Mouse (Mus musculus) naive thymus-derived CD4-positive, alpha-beta T cell, adult 2 months (primary cell): Measurements from ENCODE around the gene Tut7.
A peak's percentile ranks its signal among the peaks of the same experiment; 100 is the strongest.

Experiments used
- DNase-seq: peaks from one replicate; pipeline ENCODE4 v3.0.0-alpha.2; 2011; ENCODE audit warnings: low read depth

The Tut7 gene

DNA sequence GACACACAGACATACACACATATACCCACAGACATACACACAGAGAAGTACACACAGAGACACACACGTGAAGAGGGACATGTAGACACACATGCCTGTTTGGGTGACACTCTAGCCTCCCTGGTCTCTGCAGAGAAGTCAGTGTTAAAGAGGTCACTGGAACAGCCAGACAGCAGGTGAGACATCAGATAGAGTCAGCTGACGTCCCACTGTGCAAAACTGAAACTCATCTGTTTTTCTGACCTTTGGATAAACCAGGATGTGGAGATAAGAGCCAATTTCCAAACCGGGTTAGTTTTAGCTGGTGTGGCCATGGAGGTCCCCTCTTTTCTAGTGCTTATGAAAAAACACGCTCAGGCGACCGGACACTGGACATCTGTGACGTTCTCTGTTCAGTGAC is 9.5 kb upstream of the Tut7 start:
- no peak for DNase-seq

GRCm38 (mm10) chr13:59825966-59826365 is 3.0 kb upstream of the Tut7 start:
- DNase-seq = no peak

- DNase-seq = no peak
These were observed 2.1 kb downstream of the Tut7 start for GRCm38 (mm10) chr13:59820836-59821235.

GRCm38 (mm10) chr13:59820114-59820513 is 2.8 kb downstream of the Tut7 start:
- DNase-seq = no peak

- DNase-seq = no peak
These were observed 5.6 kb downstream of the Tut7 start for GRCm38 (mm10) chr13:59817352-59817751.

DNA sequence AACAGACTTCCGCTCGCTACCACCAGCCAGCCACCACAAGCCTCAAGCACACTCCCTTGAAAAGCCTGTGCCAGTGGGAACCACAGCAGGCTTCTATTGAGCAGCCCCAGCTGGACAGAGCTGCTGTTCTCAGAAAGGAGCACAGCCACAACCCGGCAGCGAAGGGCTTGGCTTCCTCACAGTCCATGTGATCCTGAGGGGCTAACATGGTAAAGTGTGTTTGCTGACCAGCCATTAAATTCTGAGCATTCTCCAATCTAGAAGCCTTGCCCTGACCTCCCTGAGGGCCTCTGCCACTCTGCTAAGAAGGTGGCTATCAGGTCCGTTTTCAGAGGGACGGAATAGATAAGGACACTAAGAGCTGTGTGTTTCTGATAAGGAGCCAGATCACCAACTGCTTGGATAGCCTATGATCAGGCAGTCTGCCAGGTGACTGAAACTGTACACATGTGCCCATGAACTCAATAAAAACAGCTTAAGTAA is 8.8 kb downstream of the Tut7 start:
- no peak for DNase-seq

GRCm38 (mm10) chr13:59811581-59811980 is 11.4 kb downstream of the Tut7 start:
- DNase-seq = no peak

- no peak for DNase-seq
These were observed 21.9 kb downstream of the Tut7 start for GRCm38 (mm10) chr13:59801000-59801399.

DNA sequence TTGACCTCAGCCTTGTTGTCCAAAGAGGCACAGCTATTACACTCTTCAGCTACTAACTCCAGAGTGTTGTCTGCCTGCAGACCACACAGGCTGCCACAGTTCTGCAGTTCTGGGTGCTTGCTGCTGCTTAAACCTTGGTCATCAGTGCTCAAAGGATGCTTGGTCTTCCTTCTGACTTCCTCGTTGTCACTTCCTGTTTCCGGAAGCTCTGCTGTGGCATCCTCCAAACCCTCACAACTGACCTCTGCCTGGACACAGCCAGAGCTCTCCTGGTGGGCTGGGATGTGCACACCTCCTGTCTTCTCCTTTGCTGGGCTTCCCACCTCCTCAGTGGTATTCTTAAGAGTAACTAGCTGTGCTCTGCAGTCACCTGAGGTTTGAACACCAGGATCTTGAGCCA is 22.9 kb downstream of the Tut7 start:
- DNase-seq = no peak

DNA sequence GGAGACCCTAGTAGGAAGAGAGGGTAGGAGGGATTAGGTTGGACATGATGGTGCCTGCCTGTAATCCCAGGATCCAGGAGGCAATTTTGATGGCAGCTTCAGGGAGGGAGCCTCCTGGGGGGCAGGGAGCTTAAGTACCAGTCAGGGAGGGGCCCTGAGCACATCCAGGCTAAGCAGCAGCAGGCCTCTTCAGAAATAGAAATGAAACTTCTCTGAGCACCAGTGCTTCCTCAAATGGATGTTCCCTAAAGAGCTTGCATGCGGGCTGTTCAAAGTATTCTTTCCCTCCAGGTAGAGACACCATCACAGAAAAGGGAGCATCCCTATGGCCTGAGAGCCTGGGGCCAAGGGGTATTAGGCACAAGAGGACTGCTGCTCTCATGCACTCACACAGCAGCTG is 24.6 kb downstream of the Tut7 start:
- no peak for DNase-seq

DNA sequence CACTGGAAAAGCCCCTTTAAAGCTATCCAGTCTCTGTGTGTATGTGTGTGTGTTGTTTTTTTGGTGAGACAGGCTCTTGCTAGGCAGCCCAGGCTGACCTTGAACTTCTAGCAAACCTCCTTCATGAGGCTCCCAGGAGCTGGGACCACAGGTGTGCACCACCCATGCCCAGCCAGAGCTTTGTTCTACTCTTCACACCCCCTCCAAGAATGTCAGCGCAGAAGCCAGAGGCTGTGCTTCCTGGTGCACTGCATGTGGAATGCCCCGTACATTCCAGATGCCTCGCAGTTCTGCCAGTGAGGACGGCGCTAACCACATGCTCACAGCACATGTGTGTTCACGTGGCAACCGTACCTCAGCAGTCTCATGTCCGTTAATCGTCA is 26.5 kb downstream of the Tut7 start:
- no peak for DNase-seq

DNA sequence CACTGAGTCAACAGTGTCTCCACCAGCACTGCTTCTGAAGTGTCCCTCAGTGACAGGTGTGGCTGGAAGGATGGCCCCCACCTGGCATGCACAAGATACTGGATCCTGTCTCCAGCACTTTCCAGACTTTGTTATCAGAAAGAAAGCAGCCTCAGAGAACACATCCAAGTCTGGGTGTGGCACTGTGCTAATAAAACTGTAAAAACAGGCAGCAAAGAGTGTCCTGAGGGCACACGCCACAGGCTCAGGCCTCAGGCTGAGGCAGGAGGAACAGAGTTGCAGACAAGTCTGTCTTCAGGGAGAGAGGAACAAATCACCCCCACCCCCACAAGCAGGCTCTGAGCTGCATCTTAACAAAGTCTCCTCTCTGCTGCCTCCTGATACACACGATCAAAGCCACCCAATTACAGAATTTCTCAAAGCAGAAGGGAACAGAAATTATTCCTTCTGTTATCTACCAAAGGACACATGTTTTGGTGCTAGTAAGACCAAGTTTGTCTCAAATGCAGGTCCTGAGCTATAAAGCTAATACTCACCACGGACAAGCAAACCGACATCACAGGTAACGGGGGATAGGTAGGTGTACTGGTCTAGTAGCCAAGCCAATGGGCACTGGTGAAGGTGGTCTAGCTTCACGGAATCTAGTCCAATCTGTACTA is 27.0 kb downstream of the Tut7 start:
- DNase-seq = no peak

GRCm38 (mm10) chr13:59794786-59795185 is 28.2 kb downstream of the Tut7 start:
- DNase-seq = no peak

GRCm38 (mm10) chr13:59782145-59782544 is 40.8 kb downstream of the Tut7 start, which contains the start of gene Gm49354:
Gene Gm49354 (minus strand): TSS chr13:59782245.
- no peak for DNase-seq

GRCm38 (mm10) chr13:59779744-59780264 is 43.1 kb downstream of the Tut7 start:
- DNase-seq = peak; percentile 37

- peak; percentile 58 for DNase-seq
These were observed 43.7 kb downstream of the Tut7 start for GRCm38 (mm10) chr13:59779213-59779612.

DNA sequence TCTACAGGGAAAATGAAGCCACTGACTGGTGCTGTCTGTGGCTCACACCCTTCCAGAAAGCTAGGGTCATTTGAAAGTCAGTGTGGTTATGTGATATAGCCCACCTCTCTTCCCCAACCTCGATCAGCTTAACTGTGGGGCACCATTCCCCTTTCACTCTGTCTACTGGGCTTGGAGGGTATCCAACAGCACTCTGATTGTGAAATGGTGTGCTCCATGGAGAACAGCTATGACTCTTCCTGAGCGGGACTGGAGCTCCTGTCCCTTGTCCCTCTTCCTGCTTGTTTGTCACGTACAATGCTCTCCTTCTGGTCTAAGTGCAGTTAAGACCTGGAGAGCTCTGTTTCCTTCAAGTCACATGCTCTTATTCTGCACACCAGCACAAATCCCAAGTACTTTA is 47.8 kb downstream of the Tut7 start:
- DNase-seq = no peak

DNA sequence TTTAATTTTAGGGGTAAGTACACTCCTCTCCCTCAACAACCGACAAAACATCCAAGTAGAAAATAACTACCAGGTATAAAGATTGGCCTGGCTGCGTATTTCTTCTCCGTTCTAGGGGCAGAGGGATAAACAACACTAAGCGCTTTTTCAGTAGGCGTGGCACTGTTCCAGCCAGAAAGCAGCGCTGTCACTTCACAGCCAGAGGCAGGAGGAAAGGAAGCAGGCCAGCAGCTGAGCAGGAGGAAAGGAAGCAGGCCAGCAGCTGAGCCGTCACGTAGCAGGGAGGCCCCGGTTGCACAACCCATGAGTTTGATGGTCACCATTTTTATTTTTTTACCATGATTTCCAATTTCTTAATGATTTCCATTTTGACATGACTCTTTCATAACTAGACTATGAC is 51.7 kb downstream of the Tut7 start:
- DNase-seq = peak; percentile 57

GRCm38 (mm10) chr13:59770847-59771246 is 52.1 kb downstream of the Tut7 start:
- DNase-seq = peak; percentile 59

- DNase-seq = no peak
These were observed 52.8 kb downstream of the Tut7 start for GRCm38 (mm10) chr13:59770164-59770562.

DNA sequence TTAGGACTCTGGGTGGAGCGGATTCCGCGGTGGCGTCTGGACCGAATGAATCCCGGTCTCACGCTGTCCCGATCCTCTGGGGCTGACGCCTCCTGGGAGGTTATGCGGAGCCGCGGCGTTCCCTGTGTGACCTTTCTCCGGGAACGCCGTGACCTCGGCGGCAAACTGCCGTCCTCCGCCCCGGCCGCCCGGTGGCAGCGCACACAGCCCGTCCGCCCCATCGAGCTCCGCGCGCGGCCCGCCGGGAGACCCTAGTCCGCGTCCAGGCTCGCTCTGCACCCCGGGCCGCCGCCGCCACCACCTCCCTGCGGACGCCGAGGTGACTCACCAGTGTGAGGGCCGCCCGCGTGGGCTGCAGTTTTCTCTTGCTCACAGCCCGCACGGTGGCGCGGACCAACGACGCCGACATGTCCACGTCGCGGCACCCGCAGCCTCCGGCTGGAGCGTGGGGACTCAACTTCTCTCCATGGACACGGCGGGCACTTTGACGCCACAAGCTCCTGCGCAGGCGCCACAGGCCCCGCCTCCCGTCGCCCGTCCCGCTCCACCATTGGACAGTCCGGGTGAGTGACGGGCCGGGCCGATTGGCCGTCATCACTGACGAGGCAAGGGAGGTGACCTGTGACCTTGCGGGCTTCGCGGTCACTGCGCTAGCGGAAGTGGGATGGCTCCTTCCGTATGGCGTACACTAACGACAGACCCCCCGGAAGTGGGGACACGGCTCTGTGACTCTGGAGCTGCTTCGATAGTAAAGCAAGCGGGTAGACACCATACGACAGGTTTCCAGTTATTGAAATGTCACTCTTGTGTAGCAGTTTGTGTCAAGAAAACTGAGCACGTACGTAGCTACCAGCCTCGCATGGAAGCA is 53.4 kb downstream of the Tut7 start, which contains the start of gene Isca1:
TSS of gene Isca1 (minus strand) at position 515 of the 868 bp plus-strand sequence.
- peak; percentile 99 for DNase-seq

GRCm38 (mm10) chr13:59768531-59768930 is 54.4 kb downstream of the Tut7 start:
- DNase-seq = peak; percentile 20
